ENCODE assay signal across 28 mouse cellular contexts in genomic region chr7:115345749-115346148, GRCm38 (mm10).
"Had no signal": no experiment of that assay in that cellular context is flagged by ENCODE, and none has a peak within 500 bp of the region (broad histone marks: within the 10 kb centered on the region; RNA-seq: fewer than 3 reads in every experiment).

No protein-coding gene starts in this region.

- DNase-seq: cerebellum, adult 8-10 months; cerebellum, adult 9-10 months; cerebellum, adult 9-11 months; cerebellum, postnatal 10 days; cerebellum, postnatal 14 days; cerebellum, postnatal 25 days; cerebellum, postnatal 36 days; embryo, embryonic 11 days; forebrain, postnatal 0 days; gastrocnemius, adult 2 months; gastrocnemius, postnatal 10 days; gastrocnemius, postnatal 14 days; gastrocnemius, postnatal 25 days; gastrocnemius, postnatal 36 days; heart, adult 18-20 months; heart, adult 2 months had no signal

- H3K27me3 ChIP-seq: embryonic facial prominence, embryonic 12.5 days; embryonic facial prominence, embryonic 13.5 days; embryonic facial prominence, embryonic 15.5 days; forebrain, embryonic 12.5 days; forebrain, embryonic 13.5 days; forebrain, embryonic 15.5 days had no signal

- H3K27ac ChIP-seq: embryonic facial prominence, embryonic 10.5 days; embryonic facial prominence, embryonic 12.5 days; embryonic facial prominence, embryonic 13.5 days; embryonic facial prominence, embryonic 15.5 days; forebrain, embryonic 10.5 days; forebrain, embryonic 12.5 days; forebrain, embryonic 13.5 days; forebrain, embryonic 15.5 days; gastrocnemius, adult 2 months; heart, adult 2 months; heart, embryonic 10.5 days had no signal

- H3K4me1 ChIP-seq: embryonic facial prominence, embryonic 10.5 days; embryonic facial prominence, embryonic 12.5 days; forebrain, embryonic 10.5 days; forebrain, embryonic 12.5 days; forebrain, embryonic 15.5 days; heart, embryonic 10.5 days had no signal

- H3K4me3 ChIP-seq: embryonic facial prominence, embryonic 10.5 days; embryonic facial prominence, embryonic 12.5 days; embryonic facial prominence, embryonic 13.5 days; embryonic facial prominence, embryonic 15.5 days; erythroblast, embryonic 14.5 days; forebrain, embryonic 10.5 days; forebrain, embryonic 12.5 days; forebrain, embryonic 13.5 days; forebrain, embryonic 15.5 days; gastrocnemius, adult 2 months; heart, adult 2 months; heart, embryonic 10.5 days had no signal

- H3K9ac ChIP-seq: embryonic facial prominence, embryonic 12.5 days; embryonic facial prominence, embryonic 13.5 days; embryonic facial prominence, embryonic 15.5 days; forebrain, embryonic 12.5 days; forebrain, embryonic 13.5 days; forebrain, embryonic 15.5 days; forebrain, postnatal 0 days had no signal

- H3K36me3 ChIP-seq: embryonic facial prominence, embryonic 10.5 days; embryonic facial prominence, embryonic 12.5 days; embryonic facial prominence, embryonic 13.5 days; embryonic facial prominence, embryonic 15.5 days; forebrain, embryonic 10.5 days; forebrain, embryonic 12.5 days; forebrain, embryonic 15.5 days; heart, embryonic 10.5 days had no signal

- H3K4me2 ChIP-seq: embryonic facial prominence, embryonic 12.5 days; embryonic facial prominence, embryonic 13.5 days; embryonic facial prominence, embryonic 15.5 days; forebrain, embryonic 12.5 days; forebrain, embryonic 13.5 days; forebrain, embryonic 15.5 days had no signal

- H3K9me3 ChIP-seq: embryonic facial prominence, embryonic 10.5 days; embryonic facial prominence, embryonic 12.5 days; embryonic facial prominence, embryonic 13.5 days; embryonic facial prominence, embryonic 15.5 days; forebrain, embryonic 10.5 days; forebrain, embryonic 12.5 days; forebrain, embryonic 13.5 days; forebrain, embryonic 15.5 days; heart, embryonic 10.5 days had no signal

- ATAC-seq: forebrain, embryonic 13.5 days; forebrain, embryonic 14.5 days; forebrain, embryonic 15.5 days; forebrain, embryonic 16.5 days; forebrain, postnatal 0 days had no signal
